Mouse (Mus musculus): Measurements from ENCODE around the gene Pald1. TPM values are rescaled to one million over a fixed set of nuclear protein-coding genes. Genes with fewer than 3 reads are reported as not detected.

Pald1 gene
- total RNA-seq, 2 experiments from 2014 or later, result 4.0 to 7.2 TPM

GRCm38 (mm10) chr10:61398125-61398524 is 14.8 kb upstream of the Pald1 start:
- Histone ChIP-seq H3K4me3 (no peak overlapping the region), H3K27ac (no peak overlapping the region)
- no peak for TF ChIP-seq CTCF (IDR thresholded peaks at IDR 0.05)
- peak; percentile 5 for DNase-seq
- intact Hi-C loops (cut with DNase I), result loop anchor here (2.0 kb wide), 1 partner anchor 35 kb away; no protein-coding TSS in a partner anchor

- Histone ChIP-seq H3K4me3 (no peak overlapping the region), H3K27ac (no peak overlapping the region)
- intact Hi-C loops (cut with DNase I), result no loop called here
- peak; percentile 12 for DNase-seq
- TF ChIP-seq CTCF (IDR thresholded peaks at IDR 0.05), result no peak
Measured at GRCm38 (mm10) chr10:61394476-61395136, 11.3 kb upstream of the Pald1 start.

- intact Hi-C loops (cut with DNase I), result no loop called here
- TF ChIP-seq CTCF (IDR thresholded peaks at IDR 0.05), result no peak
- DNase-seq, result no peak
- Histone ChIP-seq H3K4me3 (no peak overlapping the region), H3K27ac (no peak overlapping the region)
Measured at GRCm38 (mm10) chr10:61392584-61392983, 9.3 kb upstream of the Pald1 start.

- TF ChIP-seq CTCF (IDR thresholded peaks at IDR 0.05), result no peak
- DNase-seq, result no peak
- Histone ChIP-seq H3K4me3 (no peak overlapping the region), H3K27ac (no peak overlapping the region)
- intact Hi-C loops (cut with DNase I), result no loop called here
Measured at GRCm38 (mm10) chr10:61390148-61390547, 6.8 kb upstream of the Pald1 start.

- no peak overlapping the region for H3K4me3 ChIP-seq
- intact Hi-C loops (cut with DNase I), result no loop called here
- H3K27ac ChIP-seq, result no peak overlapping the region
- no peak for TF ChIP-seq CTCF (IDR thresholded peaks at IDR 0.05)
- DNase-seq, result peak; percentile 10
Measured at GRCm38 (mm10) chr10:61389020-61389419, 5.7 kb upstream of the Pald1 start.

GRCm38 (mm10) chr10:61386284-61386683 is 3.0 kb upstream of the Pald1 start:
- no peak overlapping the region for H3K4me3 ChIP-seq
- intact Hi-C loops (cut with DNase I), result no loop called here
- no peak for TF ChIP-seq CTCF (IDR thresholded peaks at IDR 0.05)
- peak; percentile 15 for DNase-seq
- H3K27ac ChIP-seq, result peak overlapping the region; percentile 20; the same call in 1 of the 2 replicates

- H3K4me3 ChIP-seq, result no peak overlapping the region
- intact Hi-C loops (cut with DNase I), result no loop called here
- TF ChIP-seq CTCF (IDR thresholded peaks at IDR 0.05), result no peak
- H3K27ac ChIP-seq, result no peak overlapping the region
- DNase-seq, result peak; percentile 9
Measured at GRCm38 (mm10) chr10:61385174-61385573, 1.8 kb upstream of the Pald1 start.

- H3K4me3 ChIP-seq, result peak overlapping the region; percentile 89
- peak overlapping the region; percentile 91 for H3K27ac ChIP-seq
- TF ChIP-seq CTCF (IDR thresholded peaks at IDR 0.05), result no peak
- no peak for DNase-seq
- intact Hi-C loops (cut with DNase I), result loop anchor here (5.0 kb wide), 1 partner anchor 41 kb away; no protein-coding TSS in a partner anchor
Measured at GRCm38 (mm10) chr10:61383715-61384047, 351 bp upstream of the Pald1 start.

GRCm38 (mm10) chr10:61382281-61382731 is 1.0 kb downstream of the Pald1 start:
- Histone ChIP-seq H3K4me3 (peak overlapping the region; percentile 89), H3K27ac (peak overlapping the region; percentile 91)
- intact Hi-C loops (cut with DNase I), result loop anchor here (5.0 kb wide), 1 partner anchor 40 kb away; no protein-coding TSS in a partner anchor
- DNase-seq, result peak; percentile 52
- no peak for TF ChIP-seq CTCF (IDR thresholded peaks at IDR 0.05)

GRCm38 (mm10) chr10:61381823-61382222 is 1.5 kb downstream of the Pald1 start:
- intact Hi-C loops (cut with DNase I), result loop anchor here (5.0 kb wide), 1 partner anchor 40 kb away; no protein-coding TSS in a partner anchor
- H3K4me3 ChIP-seq, result peak overlapping the region; percentile 89
- peak overlapping the region; percentile 91 for H3K27ac ChIP-seq
- peak; percentile 26 for DNase-seq
- TF ChIP-seq CTCF (IDR thresholded peaks at IDR 0.05), result no peak

GRCm38 (mm10) chr10:61380186-61380585 is 3.1 kb downstream of the Pald1 start:
- intact Hi-C loops (cut with DNase I), result loop anchor here (5.0 kb wide), 1 partner anchor 38 kb away; no protein-coding TSS in a partner anchor
- H3K27ac ChIP-seq, result peak overlapping the region; percentile 91
- no peak for TF ChIP-seq CTCF (IDR thresholded peaks at IDR 0.05)
- peak overlapping the region; percentile 89 for H3K4me3 ChIP-seq
- DNase-seq, result peak; percentile 83

- DNase-seq, result peak; percentile 5
- no peak for TF ChIP-seq CTCF (IDR thresholded peaks at IDR 0.05)
- Histone ChIP-seq H3K27ac (peak overlapping the region; percentile 91), H3K4me3 (peak overlapping the region; percentile 89)
- intact Hi-C loops (cut with DNase I), result loop anchor here (5.0 kb wide), 1 partner anchor 37 kb away; no protein-coding TSS in a partner anchor
Measured at GRCm38 (mm10) chr10:61379340-61380040, 3.8 kb downstream of the Pald1 start.

- intact Hi-C loops (cut with DNase I), result no loop called here
- Histone ChIP-seq H3K27ac (peak overlapping the region; percentile 91), H3K4me3 (peak overlapping the region; percentile 3; the same call in 1 of the 2 replicates)
- no peak for TF ChIP-seq CTCF (IDR thresholded peaks at IDR 0.05)
- no peak for DNase-seq
Measured at GRCm38 (mm10) chr10:61378698-61379097, 4.6 kb downstream of the Pald1 start.
